Mouse (Mus musculus) cerebellum, adult 18-20 months (tissue): ENCODE measurements around the gene Zic2.

Experiments used
- DNase-seq, 2 experiments: peaks; one replicate each; pipeline ENCODE4 v3.0.0; 2021

Zic2 gene

DNA sequence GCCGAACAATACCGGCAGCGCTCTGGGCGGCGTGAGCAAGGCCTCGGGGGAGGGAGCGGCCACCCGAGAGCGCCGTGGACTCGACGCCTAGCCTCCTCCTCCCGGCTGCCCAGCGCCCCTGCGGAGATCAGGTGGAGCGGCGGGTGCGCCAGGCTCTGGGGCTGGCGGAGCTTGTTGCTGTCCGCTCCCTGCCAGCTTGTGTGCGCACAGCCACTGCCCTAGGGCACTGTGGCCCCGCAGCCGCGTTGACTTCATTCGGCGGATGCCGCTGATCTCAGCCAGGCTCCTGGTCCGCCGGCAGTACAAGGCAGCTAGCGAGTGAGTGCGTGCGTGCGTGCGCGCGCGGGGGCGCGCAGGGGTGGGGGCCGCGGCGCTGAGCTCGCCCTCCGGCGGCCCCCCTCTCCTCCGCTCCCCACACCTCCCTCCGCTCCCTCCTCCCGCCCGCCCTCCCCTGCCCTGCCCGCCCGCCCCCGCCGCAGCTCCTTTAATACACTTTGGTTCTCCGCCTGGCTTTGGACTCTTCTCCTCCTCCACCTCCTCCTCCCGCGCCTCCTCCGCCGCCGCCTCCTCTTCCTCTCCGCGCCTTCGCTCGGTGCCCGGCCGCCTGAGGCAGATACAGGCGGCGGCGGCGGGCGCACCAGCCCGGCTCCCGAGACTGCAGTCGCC, at the start of gene Zic2:
Gene Zic2 (plus strand): TSS at position 545 of the 666 bp plus-strand sequence.
- DNase-seq: peak; percentile 94 to 97

- no peak for DNase-seq
Observed at GRCm38 (mm10) chr14:122426529-122427203, 48.6 kb upstream of the Zic2 start.

- no peak for DNase-seq
Observed at GRCm38 (mm10) chr14:122427204-122427560, 48.1 kb upstream of the Zic2 start.

- no peak for DNase-seq
Observed at GRCm38 (mm10) chr14:122427654-122428053, 47.6 kb upstream of the Zic2 start.

GRCm38 (mm10) chr14:122432558-122432957, 42.7 kb upstream of the Zic2 start:
- DNase-seq: no peak

- DNase-seq: no peak
Observed at GRCm38 (mm10) chr14:122434039-122434438, 41.2 kb upstream of the Zic2 start.

DNA sequence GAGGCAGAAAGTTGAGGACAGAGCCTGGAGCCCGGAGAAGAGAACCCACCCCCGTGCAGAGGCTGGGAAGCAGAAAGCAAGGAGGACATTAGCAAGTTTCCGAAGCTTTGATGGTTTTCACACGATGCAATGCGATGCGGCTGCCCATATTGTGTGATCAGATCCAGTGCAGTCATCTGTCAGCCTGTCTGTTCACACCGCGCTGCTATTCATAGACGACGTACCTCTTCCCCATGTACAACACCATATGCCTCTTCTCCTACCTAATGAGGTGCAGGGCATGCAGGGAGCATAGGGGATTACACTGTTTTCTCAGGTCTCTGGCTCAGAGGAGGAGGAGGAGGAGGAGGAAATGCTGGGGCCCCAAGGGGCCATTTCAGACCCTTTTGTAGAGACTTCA, 38.4 kb upstream of the Zic2 start:
- DNase-seq: no peak

DNA sequence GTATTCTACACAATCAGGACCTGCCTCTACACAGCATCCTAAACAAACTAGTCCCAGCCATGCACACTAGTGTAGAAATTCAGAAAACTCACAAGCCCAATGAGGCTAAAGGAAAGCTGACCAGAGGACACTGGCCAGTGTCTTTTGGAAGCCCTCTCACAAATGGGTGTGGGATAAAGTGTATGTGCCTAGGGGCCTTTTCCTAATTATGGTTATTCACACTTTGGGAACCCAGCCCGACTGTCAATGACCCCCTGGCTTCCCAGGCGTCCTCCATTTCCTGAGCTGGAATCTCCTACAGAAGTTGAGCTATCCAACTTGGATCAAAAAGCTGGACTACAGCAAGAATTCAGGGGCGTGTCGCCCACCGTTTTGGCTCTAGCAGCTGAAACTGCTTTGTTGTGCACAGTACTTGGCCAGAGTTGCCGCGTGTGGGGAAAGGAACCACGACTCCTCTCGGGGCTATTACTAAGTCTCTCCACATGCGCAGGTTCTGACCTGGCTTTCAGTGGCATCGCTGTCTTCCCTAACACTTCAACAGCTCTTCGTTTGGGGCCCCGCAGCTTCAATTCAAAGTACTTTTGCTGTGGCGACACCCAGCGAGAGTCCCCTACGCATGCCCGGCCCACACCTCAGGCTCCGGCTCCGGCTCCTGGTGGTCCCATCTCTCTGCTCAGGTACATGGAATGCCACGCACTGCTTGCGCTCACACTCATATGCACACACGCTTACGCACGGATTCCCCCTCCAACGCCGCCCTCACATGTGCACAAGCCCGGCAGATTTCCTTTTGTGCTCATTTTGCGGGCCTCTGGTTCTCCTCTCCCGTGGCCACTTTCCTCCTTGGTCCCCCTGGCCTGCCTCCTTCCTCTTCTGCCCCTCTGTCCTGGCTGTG, 25.4 kb upstream of the Zic2 start:
- DNase-seq: peak; percentile 29 to 52

DNA sequence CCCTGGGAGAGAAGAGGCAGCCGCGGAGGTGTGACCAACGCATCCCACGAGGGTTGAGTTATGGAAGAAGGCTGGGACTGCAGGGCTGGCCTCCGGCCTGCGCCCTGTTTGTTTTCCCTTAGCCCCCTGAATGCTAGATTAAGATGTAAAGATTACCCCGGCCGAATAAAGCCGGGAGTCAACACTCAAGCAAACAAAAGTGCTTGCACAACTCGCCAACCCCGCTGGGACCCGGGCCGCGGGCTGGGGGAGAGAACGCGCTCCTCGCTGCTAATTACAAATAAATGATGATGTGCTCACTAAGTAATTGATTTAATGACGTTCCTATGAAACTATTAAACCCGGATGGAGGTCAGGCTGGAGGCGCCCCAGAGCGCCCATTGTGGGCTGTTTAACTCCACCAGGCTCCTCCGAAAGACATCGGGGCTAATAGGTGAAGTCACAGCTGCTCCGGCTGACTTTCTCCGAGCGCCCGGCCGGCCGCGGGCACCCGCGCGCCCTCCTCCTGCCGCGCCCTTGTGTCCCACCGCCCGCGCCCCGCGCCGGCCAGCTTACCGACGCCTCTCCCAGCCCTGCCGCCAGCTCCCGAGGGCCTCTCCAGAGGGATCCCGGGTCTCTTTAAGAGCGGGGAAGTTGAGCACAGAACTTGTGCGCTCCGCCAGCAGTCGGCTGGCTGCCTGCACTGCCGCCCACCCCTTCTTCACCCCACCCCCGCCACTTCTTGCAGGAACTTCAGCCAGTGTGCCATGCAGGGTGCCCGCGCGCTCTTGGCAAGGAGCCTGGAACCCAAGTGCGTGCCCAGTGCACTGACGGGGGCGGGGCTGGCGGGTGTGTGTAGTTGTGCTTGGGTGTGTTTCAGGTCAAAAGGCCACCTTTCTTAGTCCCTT, 24.5 kb upstream of the Zic2 start, which contains the start of gene Gm5089:
Gene Gm5089 (minus strand): TSS at position 620 of the 887 bp plus-strand sequence.
- DNase-seq: peak; percentile 64 to 79

DNA sequence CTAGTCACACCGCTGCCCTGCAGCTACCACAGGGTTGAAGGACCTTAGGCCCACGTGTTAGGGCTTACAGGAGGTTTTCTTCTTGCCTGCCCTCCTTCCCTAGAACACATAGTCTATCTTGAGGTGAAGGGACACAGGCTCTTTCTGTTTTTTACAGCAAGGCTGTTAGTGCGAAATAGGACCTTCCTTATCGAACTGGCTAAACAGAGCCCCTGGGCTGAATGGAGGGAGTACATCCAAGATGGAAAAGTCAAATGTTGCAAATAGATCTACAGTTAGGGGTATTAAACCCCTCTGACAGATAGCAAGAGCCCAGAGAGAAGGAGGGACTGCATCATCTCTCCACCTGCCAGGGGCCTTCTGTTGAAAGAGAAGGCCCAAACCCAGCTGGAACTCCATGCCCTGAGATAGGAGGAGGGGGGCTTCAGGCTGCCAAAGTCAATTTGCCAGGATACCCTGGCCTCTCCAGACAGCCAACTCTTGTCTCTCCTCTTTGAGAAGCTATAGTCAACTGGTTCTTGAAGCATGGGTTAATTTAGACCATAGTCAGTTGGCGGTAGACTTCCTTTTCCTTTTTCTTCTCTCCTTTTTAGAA, 23.6 kb upstream of the Zic2 start:
- DNase-seq: no peak

DNA sequence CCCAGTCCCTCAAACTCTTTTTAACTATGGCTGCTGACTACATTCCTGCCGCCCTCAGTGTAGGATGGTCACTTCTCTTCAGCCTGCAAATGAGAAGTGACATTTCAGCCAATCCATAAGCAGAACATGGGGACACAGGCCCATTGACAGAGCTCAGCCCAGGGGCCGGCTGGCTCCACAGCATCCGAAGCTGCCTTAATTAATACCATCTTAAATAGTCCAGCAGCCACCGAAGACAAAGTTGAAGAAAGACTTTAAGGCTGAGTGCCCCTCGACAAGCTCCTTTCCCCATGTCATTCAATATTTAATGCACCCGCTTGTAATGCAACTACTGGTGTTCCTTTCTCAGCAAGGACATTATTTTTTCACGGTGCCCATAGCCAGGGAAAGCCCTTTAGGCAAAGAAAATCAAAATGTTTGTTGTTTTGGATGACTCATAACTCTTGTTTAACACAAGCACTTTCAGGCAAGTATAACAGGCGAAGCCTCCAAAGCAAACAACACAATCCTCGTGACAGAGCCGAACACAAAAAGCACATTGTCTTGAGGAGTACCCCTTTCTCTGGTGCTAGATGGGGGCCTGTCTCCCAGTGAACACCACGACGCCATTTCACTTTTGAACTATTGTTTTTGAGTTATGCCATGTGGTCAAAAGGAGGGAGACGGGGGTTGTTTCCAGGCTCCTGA, 22.4 kb upstream of the Zic2 start:
- peak in 1 of 2 experiments; percentile 19 for DNase-seq

- peak; percentile 47 to 68 for DNase-seq
Observed at GRCm38 (mm10) chr14:122453388-122453995, 21.7 kb upstream of the Zic2 start.

GRCm38 (mm10) chr14:122453996-122454738, 21.1 kb upstream of the Zic2 start:
- DNase-seq: peak in 1 of 2 experiments; percentile 33

DNA sequence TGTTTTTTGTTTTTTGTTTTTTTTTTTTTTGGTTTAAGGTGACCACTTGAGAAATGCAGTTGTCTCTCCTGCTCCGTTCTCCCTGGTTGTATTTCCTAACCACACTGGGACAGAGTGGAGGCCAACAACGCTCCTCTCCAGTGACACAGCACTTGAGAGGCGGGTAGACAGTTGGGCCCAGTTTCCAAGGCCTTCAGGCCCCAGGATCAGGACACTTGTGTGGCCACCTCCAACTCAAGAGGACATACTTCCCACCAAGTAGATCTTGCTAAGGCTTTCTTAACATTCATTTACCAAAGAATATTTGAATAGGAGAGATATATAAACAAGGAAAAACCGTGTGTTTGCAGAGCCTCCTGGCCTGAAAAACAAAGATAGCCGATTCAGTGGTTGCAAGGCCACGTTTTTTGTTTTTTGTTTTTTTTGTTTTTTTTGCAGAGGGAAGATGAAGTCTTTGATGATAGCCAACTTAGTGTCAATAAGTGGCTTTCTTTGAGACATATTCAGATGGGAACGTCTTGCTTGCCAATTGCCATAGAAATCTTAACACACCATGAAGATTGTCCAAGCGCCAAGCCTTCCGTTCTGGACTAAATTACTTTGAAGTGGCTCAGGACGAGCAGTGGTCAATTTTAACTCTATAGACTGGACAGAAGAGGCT, 20.2 kb upstream of the Zic2 start:
- DNase-seq: peak; percentile 15 to 32

- no peak for DNase-seq
Observed at GRCm38 (mm10) chr14:122455562-122455958, 19.7 kb upstream of the Zic2 start.

DNA sequence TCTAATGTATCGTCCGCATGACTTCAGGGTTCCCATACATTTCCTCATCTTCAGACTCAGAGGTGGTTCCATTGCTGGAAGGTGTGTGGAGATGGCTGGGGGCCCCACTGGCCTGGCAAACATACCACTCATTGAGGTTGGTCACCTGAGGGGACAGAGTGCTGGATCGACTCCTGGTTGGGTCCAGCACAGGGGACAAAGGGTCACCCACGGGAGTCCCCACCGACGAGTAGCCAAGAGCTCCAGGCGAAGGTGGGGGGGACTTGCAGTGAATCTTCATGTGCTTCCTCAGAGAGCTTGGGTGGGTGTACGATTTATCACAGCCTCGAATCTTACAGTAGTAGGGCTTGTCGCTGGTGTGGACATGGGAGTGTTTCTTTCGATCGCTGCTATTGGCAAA, 15.9 kb upstream of the Zic2 start:
- DNase-seq: peak in 1 of 2 experiments; percentile 48

DNA sequence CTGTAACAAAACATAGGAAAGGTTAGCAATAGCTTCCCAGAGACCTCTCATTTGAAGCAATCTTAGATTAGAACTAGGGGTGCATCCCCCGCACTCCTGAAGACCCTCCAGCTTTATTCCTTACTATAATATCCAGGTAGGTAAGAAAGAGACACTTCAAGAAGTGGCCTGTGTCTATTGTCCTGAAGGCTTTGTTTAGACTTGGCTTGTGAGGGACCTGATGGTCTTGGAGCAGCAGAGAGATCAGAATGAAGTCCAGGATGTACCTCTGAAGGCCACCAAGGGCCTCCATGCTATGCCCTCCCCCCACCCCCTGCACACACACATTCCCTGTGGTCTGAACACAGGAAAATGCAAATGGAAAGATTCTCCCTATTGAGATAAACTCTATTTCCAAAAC, 15.5 kb upstream of the Zic2 start:
- no peak for DNase-seq

DNA sequence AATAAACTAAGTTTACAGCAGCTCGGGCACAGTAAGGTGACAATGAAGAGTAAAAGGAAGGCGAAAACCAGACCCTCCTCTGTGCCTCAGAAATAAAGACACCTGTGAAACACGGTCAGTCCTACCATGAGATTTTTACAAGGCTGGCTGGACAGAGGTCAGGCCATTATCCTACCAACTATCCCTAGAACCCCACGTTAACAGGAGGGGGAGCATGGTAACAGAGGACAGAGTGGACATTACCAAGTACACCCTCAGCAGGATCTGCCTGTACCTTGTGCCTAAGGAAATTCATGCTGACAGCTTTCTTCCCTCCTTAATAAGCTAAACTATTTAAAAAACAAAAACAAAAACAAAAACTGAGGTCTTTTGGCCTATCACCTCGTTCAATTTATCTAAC, 15.0 kb upstream of the Zic2 start:
- peak; percentile 14 to 34 for DNase-seq

- no peak for DNase-seq
Observed at GRCm38 (mm10) chr14:122461500-122461899, 13.7 kb upstream of the Zic2 start.

GRCm38 (mm10) chr14:122461966-122462365, 13.3 kb upstream of the Zic2 start:
- DNase-seq: peak; percentile 27 to 53
